Mouse (Mus musculus) embryo, embryonic 10 days (tissue): ENCODE results near the gene Elk4.

Experiments used
- DNase-seq: peaks from one replicate; pipeline ENCODE4 v3.0.0-alpha.2; 2015; ENCODE audit warnings: low spot score

The Elk4 gene

GRCm38 (mm10) chr1:131987432-131987831 lies 20.0 kb upstream of the Elk4 start:
- no peak for DNase-seq

- DNase-seq, result no peak
Observed at GRCm38 (mm10) chr1:131989476-131989875, 17.9 kb upstream of the Elk4 start.

GRCm38 (mm10) chr1:131990083-131990760 lies 17.2 kb upstream of the Elk4 start:
- no peak for DNase-seq

- no peak for DNase-seq
Observed at GRCm38 (mm10) chr1:131992561-131993001, 14.8 kb upstream of the Elk4 start.

GRCm38 (mm10) chr1:131993169-131994040 lies 14.0 kb upstream of the Elk4 start:
- DNase-seq, result no peak

- DNase-seq, result peak; percentile 78
Observed at GRCm38 (mm10) chr1:131995062-131995461, 12.3 kb upstream of the Elk4 start.

- DNase-seq, result no peak
Observed at GRCm38 (mm10) chr1:132000506-132000905, 6.9 kb upstream of the Elk4 start.

- no peak for DNase-seq
Observed at GRCm38 (mm10) chr1:132001880-132002330, 5.5 kb upstream of the Elk4 start.

- DNase-seq, result no peak
Observed at GRCm38 (mm10) chr1:132003111-132003510, 4.3 kb upstream of the Elk4 start.

GRCm38 (mm10) chr1:132003817-132004216 lies 3.6 kb upstream of the Elk4 start:
- no peak for DNase-seq

GRCm38 (mm10) chr1:132004574-132005180 lies 2.7 kb upstream of the Elk4 start:
- DNase-seq, result no peak

GRCm38 (mm10) chr1:132005466-132005865 lies 1.9 kb upstream of the Elk4 start:
- no peak for DNase-seq

- no peak for DNase-seq
Observed at GRCm38 (mm10) chr1:132006046-132006445, 1.4 kb upstream of the Elk4 start.

- no peak for DNase-seq
Observed at GRCm38 (mm10) chr1:132006721-132007120, 686 bp upstream of the Elk4 start.

GRCm38 (mm10) chr1:132007828-132008827 lies 721 bp downstream of the Elk4 start:
- peak; percentile 87 for DNase-seq

GRCm38 (mm10) chr1:132008881-132009644 lies 1.7 kb downstream of the Elk4 start:
- no peak for DNase-seq

GRCm38 (mm10) chr1:132010632-132011501 lies 3.5 kb downstream of the Elk4 start:
- DNase-seq, result no peak

- DNase-seq, result no peak
Observed at GRCm38 (mm10) chr1:132011785-132012184, 4.4 kb downstream of the Elk4 start.

GRCm38 (mm10) chr1:132012861-132013260 lies 5.5 kb downstream of the Elk4 start:
- no peak for DNase-seq

- no peak for DNase-seq
Observed at GRCm38 (mm10) chr1:132014800-132015199, 7.4 kb downstream of the Elk4 start.
